Mouse (Mus musculus) myocyte (in vitro differentiated cells): ENCODE data around the gene Tnni2. TPM values are rescaled to one million over a fixed set of nuclear protein-coding genes. Genes with fewer than 3 reads are reported as not detected.

ENCODE experiments used
- H3K27me3 ChIP-seq: one replicate; pipeline ENCODE4 v1.6.1; 2011; ENCODE audit not compliant: control insufficient read depth, insufficient read depth, insufficient read length
- H3K36me3 ChIP-seq: one replicate; pipeline ENCODE4 v1.6.1; 2011; ENCODE audit not compliant: control insufficient read depth, insufficient read depth
- H3K4me2 ChIP-seq: one replicate; pipeline ENCODE4 v1.6.1; 2011; ENCODE audit warnings: low read depth, control low read depth
- H3K4me3 ChIP-seq: one replicate; pipeline ENCODE4 v1.5.1; 2011; ENCODE audit warnings: mild to moderate bottlenecking, control low read depth, moderate library complexity
- H3K79me2 ChIP-seq: one replicate; pipeline ENCODE4 v1.6.1; 2011; ENCODE audit not compliant: control insufficient read depth, insufficient read depth
- H3ac ChIP-seq: one replicate; pipeline ENCODE4 v1.6.1; 2011; ENCODE audit not compliant: control insufficient read depth, insufficient read length
- CEBPB ChIP-seq: IDR thresholded peaks from 2 replicates; pipeline ENCODE4 v1.6.1; 2011; ENCODE audit warnings: mild to moderate bottlenecking, moderate library complexity; ENCODE audit not compliant: poor library complexity, insufficient read depth, severe bottlenecking
- E2F4 ChIP-seq: IDR thresholded peaks from one replicate; pipeline ENCODE4 v1.6.1; 2011; ENCODE audit warnings: mild to moderate bottlenecking, control low read depth, moderate library complexity; ENCODE audit not compliant: insufficient read depth
- MAX ChIP-seq: IDR thresholded peaks from one replicate; pipeline ENCODE4 v1.6.1; 2011; ENCODE audit warnings: low read depth, mild to moderate bottlenecking, control low read depth
- MYOD1 ChIP-seq, 3 experiments: IDR thresholded peaks; one replicate each; pipeline ENCODE4 v1.6.1; 2011; ENCODE audit warnings: control low read depth in 2 of 3, low read depth in 2 of 3, mild to moderate bottlenecking in 2 of 3, moderate library complexity in 1 of 3; ENCODE audit not compliant: insufficient read length in 2 of 3, control insufficient read depth in 1 of 3
- MYOG ChIP-seq, 3 experiments: IDR thresholded peaks; one replicate each; pipeline ENCODE4 v1.6.1; 2011; ENCODE audit warnings: control low read depth in 2 of 3, low read depth in 2 of 3, mild to moderate bottlenecking in 2 of 3; ENCODE audit not compliant: insufficient read length in 2 of 3, control insufficient read depth in 1 of 3, insufficient read depth in 1 of 3
- POLR2A ChIP-seq: IDR thresholded peaks from one replicate; pipeline ENCODE4 v1.6.1; 2011; ENCODE audit warnings: low read depth, mild to moderate bottlenecking, control low read depth, moderate library complexity; ENCODE audit not compliant: insufficient read length
- POLR2AphosphoS2 ChIP-seq: IDR thresholded peaks from one replicate; pipeline ENCODE4 v1.6.1; 2011; ENCODE audit warnings: low read depth, control low read depth; ENCODE audit not compliant: insufficient read length
- REST ChIP-seq: IDR thresholded peaks from one replicate; pipeline ENCODE4 v1.6.1; 2011; ENCODE audit warnings: mild to moderate bottlenecking, control low read depth, moderate library complexity; ENCODE audit not compliant: insufficient read depth, insufficient read length
- SRF ChIP-seq: IDR thresholded peaks from one replicate; pipeline ENCODE4 v1.6.1; 2011; ENCODE audit warnings: low read depth; ENCODE audit not compliant: control insufficient read depth, insufficient read length
- TCF12 ChIP-seq: IDR thresholded peaks from one replicate; pipeline ENCODE4 v1.6.1; 2011; ENCODE audit warnings: mild to moderate bottlenecking, control low read depth; ENCODE audit not compliant: poor library complexity, insufficient read depth, severe bottlenecking
- TCF3 ChIP-seq: IDR thresholded peaks from one replicate; pipeline ENCODE4 v1.6.1; 2011; ENCODE audit warnings: low read depth, control low read depth; ENCODE audit not compliant: insufficient read length
- USF1 ChIP-seq: IDR thresholded peaks from one replicate; pipeline ENCODE4 v1.6.1; 2011; ENCODE audit warnings: low read depth, mild to moderate bottlenecking, control low read depth, moderate library complexity
- polyA plus RNA-seq: library from polyadenylated mRNA; unstranded; fragments of >200 nt; fragmentation: generic; extraction: Trizol; gene quantifications from one replicate; pipeline ENCODE4 v1.2.1, GENCODE M21; 2012; ENCODE audit warnings: missing spikeins

Tnni2 gene
- polyA plus RNA-seq, 1 experiment = 3,238 TPM

- TF ChIP-seq USF1 = no peak
- TF ChIP-seq TCF3 = no peak
- TF ChIP-seq SRF = no peak
- no peak for TF ChIP-seq POLR2AphosphoS2
- no peak for TF ChIP-seq CEBPB
- TF ChIP-seq TCF12 = no peak
- TF ChIP-seq POLR2A = no peak
- no peak for TF ChIP-seq MYOD1 (IDR thresholded peaks at IDR 0.05; ENCODE audit: control insufficient read depth in 1 of 3, insufficient read length in 2 of 3, low read depth in 2 of 3)
- no peak for TF ChIP-seq REST
- TF ChIP-seq MYOG (IDR thresholded peaks at IDR 0.05; ENCODE audit: control insufficient read depth in 1 of 3, insufficient read depth in 1 of 3, insufficient read length in 2 of 3, low read depth in 2 of 3) = no peak
- no peak for TF ChIP-seq MAX
- no peak for TF ChIP-seq E2F4
- H3K27me3 ChIP-seq = no peaks in the 10 kb centered on the region
- no peak overlapping the region for H3ac ChIP-seq
- peak overlapping the region; percentile 86 for H3K4me3 ChIP-seq
- H3K4me2 ChIP-seq = peak overlapping the region; percentile 94
- peaks cover 84% of the 10 kb centered on the region for H3K79me2 ChIP-seq
- H3K36me3 ChIP-seq = peaks cover 4% of the 10 kb centered on the region
Observed at GRCm38 (mm10) chr7:142478574-142478973, 37.0 kb downstream of the Tnni2 start.

- Histone ChIP-seq H3K79me2 (peaks cover 77% of the 10 kb centered on the region), H3K4me3 (peak overlapping the region; percentile 86), H3K4me2 (peak overlapping the region; percentile 94), H3K27me3 (no peaks in the 10 kb centered on the region), H3ac (no peak overlapping the region), H3K36me3 (peaks cover 7% of the 10 kb centered on the region)
- TF ChIP-seq MYOG (IDR thresholded peaks at IDR 0.05; ENCODE audit: control insufficient read depth in 1 of 3, insufficient read depth in 1 of 3, insufficient read length in 2 of 3, low read depth in 2 of 3) = no peak
- TF ChIP-seq CEBPB = no peak
- no peak for TF ChIP-seq MAX
- no peak for TF ChIP-seq SRF
- no peak for TF ChIP-seq TCF12
- no peak for TF ChIP-seq TCF3
- TF ChIP-seq POLR2A = peak; percentile 9
Observed at GRCm38 (mm10) chr7:142479307-142479706, 37.7 kb downstream of the Tnni2 start.

- no peaks in the 10 kb centered on the region for H3K27me3 ChIP-seq
- no peak overlapping the region for H3K4me3 ChIP-seq
- peak overlapping the region; percentile 94 for H3K4me2 ChIP-seq
- H3K79me2 ChIP-seq = peaks cover 71% of the 10 kb centered on the region
- peaks cover 11% of the 10 kb centered on the region for H3K36me3 ChIP-seq
- H3ac ChIP-seq = no peak overlapping the region
- peak; percentile 42 for TF ChIP-seq POLR2AphosphoS2
- TF ChIP-seq CEBPB = no peak
Observed at GRCm38 (mm10) chr7:142479886-142480285, 38.3 kb downstream of the Tnni2 start.

GRCm38 (mm10) chr7:142480661-142481060 is 39.1 kb downstream of the Tnni2 start:
- Histone ChIP-seq H3K79me2 (peaks cover 64% of the 10 kb centered on the region), H3K36me3 (peaks cover 19% of the 10 kb centered on the region), H3K4me3 (no peak overlapping the region), H3K27me3 (no peaks in the 10 kb centered on the region), H3ac (no peak overlapping the region), H3K4me2 (peak overlapping the region; percentile 94)
- TF ChIP-seq POLR2AphosphoS2 (no peak), MYOG (IDR thresholded peaks at IDR 0.05; ENCODE audit: control insufficient read depth in 1 of 3, insufficient read depth in 1 of 3, insufficient read length in 2 of 3, low read depth in 2 of 3) (no peak), TCF3 (no peak), USF1 (no peak), SRF (no peak), MAX (no peak), CEBPB (no peak), MYOD1 (IDR thresholded peaks at IDR 0.05; ENCODE audit: control insufficient read depth in 1 of 3, insufficient read length in 2 of 3, low read depth in 2 of 3) (no peak), E2F4 (no peak), REST (no peak), TCF12 (no peak), POLR2A (no peak)

GRCm38 (mm10) chr7:142481186-142481567 is 39.6 kb downstream of the Tnni2 start:
- TF ChIP-seq TCF3 (no peak), REST (no peak), MYOG (IDR thresholded peaks at IDR 0.05; ENCODE audit: control insufficient read depth in 1 of 3, insufficient read depth in 1 of 3, insufficient read length in 2 of 3, low read depth in 2 of 3) (no peak), MYOD1 (IDR thresholded peaks at IDR 0.05; ENCODE audit: control insufficient read depth in 1 of 3, insufficient read length in 2 of 3, low read depth in 2 of 3) (no peak), TCF12 (no peak), SRF (no peak), E2F4 (no peak), CEBPB (no peak)
- Histone ChIP-seq H3K79me2 (peaks cover 58% of the 10 kb centered on the region), H3K36me3 (peaks cover 24% of the 10 kb centered on the region), H3ac (no peak overlapping the region), H3K4me2 (peak overlapping the region; percentile 94), H3K4me3 (no peak overlapping the region), H3K27me3 (no peaks in the 10 kb centered on the region)
